Mouse (Mus musculus) CH12.LX (cell line): Measurements from ENCODE around the gene Caskin1. TPM values are rescaled to one million over a fixed set of nuclear protein-coding genes. Genes with fewer than 3 reads are reported as not detected.

Experiments
- DNase-seq: peaks from one replicate; pipeline ENCODE4 v3.0.0-alpha.2; 2013; ENCODE audit errors: extremely low read depth
- H3K27ac ChIP-seq: 2 replicates; pipeline ENCODE4 v1.5.1; 2012; ENCODE audit warnings: low read depth, mild to moderate bottlenecking, control low read depth, moderate library complexity; ENCODE audit not compliant: insufficient read depth
- H3K27me3 ChIP-seq: replicated peaks from 2 replicates; pipeline ENCODE3; 2012; ENCODE audit warnings: inconsistent platforms
- H3K36me3 ChIP-seq, 2 experiments: replicated peaks in 1 of 2; 2 replicates each; pipeline versions ENCODE3 to v1.6.1; 2012; ENCODE audit warnings: inconsistent platforms in 1 of 2, low read length in 1 of 2, mild to moderate bottlenecking in 1 of 2, mixed read lengths in 1 of 2, moderate library complexity in 1 of 2; ENCODE audit not compliant: control insufficient read depth in 1 of 2, insufficient read depth in 1 of 2
- H3K4me1 ChIP-seq, 2 experiments: 2 replicates each; pipeline ENCODE4 v1.6.1; 2012; ENCODE audit warnings: inconsistent platforms in 1 of 2, moderate library complexity in 1 of 2; ENCODE audit not compliant: insufficient read depth in 2 of 2, control insufficient read depth in 1 of 2
- H3K4me2 ChIP-seq: 2 replicates; pipeline ENCODE4 v1.6.1; 2012; ENCODE audit warnings: low read depth, mild to moderate bottlenecking, control low read depth; ENCODE audit not compliant: poor library complexity, insufficient read depth, severe bottlenecking
- H3K4me3 ChIP-seq, 3 experiments: fragments of 150-350 bp in 1 of 3; sonication (generic) in 1 of 3; replicated peaks in 1 of 3; 2 replicates each; pipeline versions ENCODE3 to v1.5.1; 2011 to 2012; ENCODE audit warnings: low read depth in 2 of 3, low read length in 2 of 3, mild to moderate bottlenecking in 2 of 3, moderate library complexity in 2 of 3, control low read depth in 1 of 3, improper control_type of control experiment in 1 of 3, inconsistent platforms in 1 of 3, mixed read lengths in 1 of 3; ENCODE audit not compliant: poor library complexity in 1 of 3
- H3K79me2 ChIP-seq: replicated peaks from 2 replicates; pipeline ENCODE4 v1.6.1; 2012; ENCODE audit warnings: mild to moderate bottlenecking, moderate library complexity; ENCODE audit not compliant: control insufficient read depth, poor library complexity, insufficient read depth, severe bottlenecking; ENCODE audit errors: extremely low read depth
- H3K9ac ChIP-seq: 2 replicates; pipeline ENCODE4 v1.6.1; 2012; ENCODE audit warnings: low read depth, mild to moderate bottlenecking, control low read depth, moderate library complexity; ENCODE audit not compliant: insufficient read depth
- H3K9me3 ChIP-seq: replicated peaks from 2 replicates; pipeline ENCODE3; 2012; ENCODE audit warnings: low read length, inconsistent platforms, mixed read lengths
- BHLHE40 ChIP-seq: IDR thresholded peaks from 2 replicates; pipeline ENCODE4 v1.6.1; 2011; ENCODE audit warnings: mild to moderate bottlenecking, low read depth, low read length, improper control_type of control experiment
- CHD1 ChIP-seq: IDR thresholded peaks from 2 replicates; pipeline ENCODE4 v1.6.1; 2012; ENCODE audit warnings: low read depth, low read length, improper control_type of control experiment, inconsistent platforms
- CHD2 ChIP-seq: IDR thresholded peaks from 2 replicates; pipeline ENCODE4 v1.6.1; 2011; ENCODE audit warnings: low read length, improper control_type of control experiment
- CTCF ChIP-seq, 2 experiments: IDR thresholded peaks in 1 of 2; conservative IDR thresholded peaks in 1 of 2; 2 replicates each; pipeline ENCODE4 v1.5.1; 2011 to 2012; ENCODE audit warnings: low read depth in 2 of 2, low read length in 2 of 2, improper control_type of control experiment in 1 of 2, inconsistent platforms in 1 of 2, mild to moderate bottlenecking in 1 of 2, moderate library complexity in 1 of 2
- E2F4 ChIP-seq: IDR thresholded peaks from 2 replicates; pipeline ENCODE4 v1.6.1; 2011; ENCODE audit warnings: low read depth, low read length, improper control_type of control experiment; ENCODE audit not compliant: insufficient replicate concordance
- ELF1 ChIP-seq: IDR thresholded peaks from 2 replicates; pipeline ENCODE4 v1.6.1; 2014; ENCODE audit warnings: low read depth, mild to moderate bottlenecking, inconsistent platforms, low read length, improper control_type of control experiment
- GABPA ChIP-seq: IDR thresholded peaks from 2 replicates; pipeline ENCODE4 v1.6.1; 2012; ENCODE audit warnings: low read depth, low read length, improper control_type of control experiment, inconsistent platforms; ENCODE audit not compliant: insufficient replicate concordance
- KAT2A ChIP-seq: IDR thresholded peaks from 2 replicates; pipeline ENCODE4 v1.6.1; 2012; ENCODE audit warnings: low read length, improper control_type of control experiment, inconsistent platforms; ENCODE audit not compliant: insufficient replicate concordance
- MAFK ChIP-seq: IDR thresholded peaks from 2 replicates; pipeline ENCODE4 v1.6.1; 2011; ENCODE audit warnings: low read length, improper control_type of control experiment; ENCODE audit not compliant: insufficient replicate concordance
- MAX ChIP-seq: IDR thresholded peaks from 2 replicates; pipeline ENCODE4 v1.6.1; 2011; ENCODE audit warnings: low read length, improper control_type of control experiment
- MXI1 ChIP-seq: IDR thresholded peaks from 2 replicates; pipeline ENCODE4 v1.6.1; 2011; ENCODE audit warnings: mild to moderate bottlenecking, low read depth, low read length, improper control_type of control experiment
- MYC ChIP-seq: IDR thresholded peaks from 2 replicates; pipeline ENCODE4 v1.6.1; 2011; ENCODE audit warnings: low read depth, mild to moderate bottlenecking, improper control_type of control experiment, low read length
- NELFE ChIP-seq: IDR thresholded peaks from 2 replicates; pipeline ENCODE4 v1.6.1; 2011; ENCODE audit warnings: low read depth, low read length, improper control_type of control experiment
- PAX5 ChIP-seq: IDR thresholded peaks from 2 replicates; pipeline ENCODE4 v1.6.1; 2012; ENCODE audit warnings: low read length, inconsistent platforms, mixed read lengths
- POLR2AphosphoS2 ChIP-seq: IDR thresholded peaks from 2 replicates; pipeline ENCODE4 v1.6.1; 2011; ENCODE audit warnings: low read depth, low read length, improper control_type of control experiment
- SIN3A ChIP-seq: IDR thresholded peaks from 2 replicates; pipeline ENCODE4 v1.6.1; 2012; ENCODE audit warnings: low read length, improper control_type of control experiment, inconsistent platforms
- SMC3 ChIP-seq: IDR thresholded peaks from 2 replicates; pipeline ENCODE4 v1.6.1; 2011; ENCODE audit warnings: low read depth, low read length, improper control_type of control experiment
- TCF12 ChIP-seq: IDR thresholded peaks from 2 replicates; pipeline ENCODE4 v1.6.1; 2014; ENCODE audit warnings: low read depth, mild to moderate bottlenecking, inconsistent platforms, low read length, improper control_type of control experiment
- UBTF ChIP-seq: IDR thresholded peaks from 2 replicates; pipeline ENCODE4 v1.6.1; 2012; ENCODE audit warnings: low read depth, mild to moderate bottlenecking, inconsistent platforms, low read length, improper control_type of control experiment, moderate library complexity
- ZC3H11A ChIP-seq: IDR thresholded peaks from 2 replicates; pipeline ENCODE4 v1.6.1; 2012; ENCODE audit warnings: low read depth, mild to moderate bottlenecking, inconsistent platforms, low read length, improper control_type of control experiment
- ZKSCAN1 ChIP-seq: IDR thresholded peaks from 2 replicates; pipeline ENCODE4 v1.6.1; 2012; ENCODE audit warnings: low read depth, inconsistent platforms, low read length, improper control_type of control experiment, borderline replicate concordance
- ZMIZ1 ChIP-seq: IDR thresholded peaks from 2 replicates; pipeline ENCODE4 v1.6.1; 2012; ENCODE audit warnings: low read depth, mild to moderate bottlenecking, inconsistent platforms, low read length, improper control_type of control experiment
- ZNF384 ChIP-seq: IDR thresholded peaks from 2 replicates; pipeline ENCODE4 v1.6.1; 2012; ENCODE audit warnings: low read depth, low read length, improper control_type of control experiment, inconsistent platforms
- dilution Hi-C: fragments of 300-500 bp; cut with MboI; formaldehyde crosslinking; loops from 2 replicates; pipeline ENCODE4 v1.14.3; 2020; ENCODE audit warnings: low sequenced_read_pairs; ENCODE audit not compliant: extremely low pct_unique_long_range_greater_than_20kb, extremely low pct_ligation_motif_present
- in situ Hi-C: fragments of 300-500 bp; cut with MboI; formaldehyde crosslinking; loops from 3 replicates; pipeline ENCODE4 v1.14.3; 2019; ENCODE audit warnings: low sequenced_read_pairs, low pct_ligation_motif_present, low pct_unique_long_range_greater_than_20kb, mixed read lengths
- polyA plus RNA-seq: library from polyadenylated mRNA; unstranded; fragments of >175 nt; gene quantifications from 2 replicates; pipeline ENCODE4 v1.2.1, GENCODE M21; 2012; ENCODE audit warnings: low read depth; ENCODE audit not compliant: insufficient read length
- total RNA-seq, 2 experiments: library from RNA; depleted of rRNA; stranded (reverse); fragments of 300-350 nt in 1 of 2; fragments of >200 nt in 1 of 2; gene quantifications; 2 replicates each; pipeline ENCODE4 v1.2.3; 2012 to 2014

The Caskin1 gene
- total and polyA plus RNA-seq, 3 experiments: 0.08 to 0.71 TPM; not detected in 1

GRCm38 (mm10) chr17:24496026-24496425 is 7.6 kb downstream of the Caskin1 start:
- no peak for DNase-seq
- in situ Hi-C loops (no loop called here), dilution Hi-C loops (no loop called here)
- Histone ChIP-seq H3K9ac (no peak overlapping the region), H3K36me3 (no peaks in the 10 kb centered on the region), H3K4me2 (no peak overlapping the region), H3K27me3 (peaks cover 21% of the 10 kb centered on the region), H3K79me2 (no peaks in the 10 kb centered on the region), H3K4me1 (no peaks in the 10 kb centered on the region), H3K4me3 (no peak overlapping the region), H3K27ac (no peak overlapping the region), H3K9me3 (no peaks in the 10 kb centered on the region)
- TF ChIP-seq E2F4 (no peak), KAT2A (no peak), ZKSCAN1 (no peak), SIN3A (no peak), MAX (no peak), MXI1 (no peak), UBTF (no peak), MYC (no peak), CHD2 (no peak), ZMIZ1 (no peak), TCF12 (no peak), ZC3H11A (no peak)

GRCm38 (mm10) chr17:24502208-24502607 is 13.8 kb downstream of the Caskin1 start:
- Histone ChIP-seq H3K9me3 (no peaks in the 10 kb centered on the region), H3K4me3 (no peak overlapping the region), H3K79me2 (no peaks in the 10 kb centered on the region), H3K36me3 (peaks cover 24 to 43% of the 10 kb centered on the region in 2 experiments), H3K27me3 (peaks cover 9% of the 10 kb centered on the region), H3K4me1 (no peaks in the 10 kb centered on the region), H3K9ac (no peak overlapping the region), H3K4me2 (no peak overlapping the region), H3K27ac (no peak overlapping the region)
- in situ Hi-C loops (no loop called here), dilution Hi-C loops (no loop called here)
- peak in 1 of 2 experiments; percentile 43; a peak in 2 of 4 replicates for TF ChIP-seq CTCF (conservative IDR thresholded peaks at IDR 0.05 in 1 of 2, IDR thresholded peaks at IDR 0.05 in 1 of 2; ENCODE audit: low read depth in 2 of 2, low read length in 2 of 2)
- no peak for TF ChIP-seq PAX5
- TF ChIP-seq MAFK: no peak
- peak; percentile 23 for DNase-seq

- Histone ChIP-seq H3K79me2 (no peaks in the 10 kb centered on the region), H3K4me1 (no peaks in the 10 kb centered on the region), H3K36me3 (peaks cover 40 to 62% of the 10 kb centered on the region in 2 experiments), H3K9me3 (no peaks in the 10 kb centered on the region), H3K4me3 (no peak overlapping the region), H3K9ac (no peak overlapping the region), H3K27me3 (peaks cover 4% of the 10 kb centered on the region), H3K27ac (no peak overlapping the region), H3K4me2 (no peak overlapping the region)
- in situ Hi-C loops (no loop called here), dilution Hi-C loops (no loop called here)
- TF ChIP-seq ZNF384 (no peak), BHLHE40 (no peak), CHD1 (no peak), ELF1 (no peak), SMC3 (no peak), MAX (no peak), GABPA (no peak), POLR2AphosphoS2 (no peak), NELFE (no peak)
- DNase-seq: no peak
Observed at GRCm38 (mm10) chr17:24504085-24504484, 15.7 kb downstream of the Caskin1 start.
